Mouse (Mus musculus) heart, postnatal 10 days (tissue): ENCODE results near the gene Tctn1. TPM values are rescaled to one million over a fixed set of nuclear protein-coding genes. Genes with fewer than 3 reads are reported as not detected.

ENCODE experiments used
- DNase-seq, 2 experiments: peaks; one replicate each; pipeline ENCODE4 v3.0.0; 2021
- intact Hi-C: fragments of 180-260 bp; cut with DNase I; formaldehyde crosslinking; loops from one replicate; pipeline ENCODE4 v1.15.1; 2025
- total RNA-seq, 2 experiments: library from RNA; stranded (reverse); gene quantifications; 2 replicates each; pipeline ENCODE4 v1.2.3; 2021

Tctn1 gene
- total RNA-seq, 2 experiments from 2014 or later: 5.4 to 5.5 TPM

GRCm38 (mm10) chr5:122190465-122190864, 73.8 kb downstream of the Tctn1 start:
- intact Hi-C loops: loop anchor here (2.0 kb wide), 1 partner anchor 14 kb away; no protein-coding TSS in a partner anchor
- no peak for DNase-seq

- intact Hi-C loops: no loop called here
Measured at GRCm38 (mm10) chr5:122189115-122189514, 75.1 kb downstream of the Tctn1 start.

More at GRCm38 (mm10) chr5:122189115-122189514, 75.1 kb downstream of the Tctn1 start:
- no peak for DNase-seq

Other genes with a start within 250 kb of the Tctn1 start
- gene Cux2, start 214.4 kb downstream of the Tctn1 start, total RNA-seq: 10 to 100 TPM; 13.1 to 17.5 TPM
- gene Myl2, start 163.5 kb downstream of the Tctn1 start, total RNA-seq: over 10,000 TPM; 18,908 to 21,159 TPM
- under 1 TPM in 1 of 2 experiments, not detected in 1; 0.22 TPM for gene Ccdc63, start 123.6 kb downstream of the Tctn1 start, total RNA-seq
- 100 to 1,000 TPM; 171 to 173 TPM for gene Ppp1cc, start 106.2 kb downstream of the Tctn1 start, total RNA-seq
- 1 to 10 TPM; 2.2 to 2.3 TPM for gene Hvcn1, start 57.7 kb downstream of the Tctn1 start, total RNA-seq
- gene Pptc7, start 19.9 kb upstream of the Tctn1 start, total RNA-seq: 10 to 100 TPM; 63.4 to 83.1 TPM
- gene Rad9b, start 89.8 kb upstream of the Tctn1 start, total RNA-seq: 1 to 10 TPM; 1.1 to 1.4 TPM
- gene Vps29, start 89.9 kb upstream of the Tctn1 start, total RNA-seq: 100 to 1,000 TPM; 109 to 122 TPM
- gene Gpn3, start 107.4 kb upstream of the Tctn1 start, total RNA-seq: 10 to 100 TPM; 24.3 to 25.5 TPM
- 10 to 100 TPM; 17.1 to 22.7 TPM for gene Fam216a, start 107.9 kb upstream of the Tctn1 start, total RNA-seq
- 100 to 1,000 TPM; 140 to 150 TPM for gene Arpc3, start 127.4 kb upstream of the Tctn1 start, total RNA-seq
- 10 to 100 TPM; 44.4 to 44.5 TPM for gene Anapc7, start 157.2 kb upstream of the Tctn1 start, total RNA-seq
- 1,000 to 10,000 TPM; 7,820 to 7,948 TPM for gene Atp2a2, start 237.8 kb upstream of the Tctn1 start, total RNA-seq